Mouse (Mus musculus): Measurements from ENCODE around the gene Olfr365. TPM values are rescaled to one million over a fixed set of nuclear protein-coding genes. Genes with fewer than 3 reads are reported as not detected.

The Olfr365 gene
- polyA plus RNA-seq (2016; fragmentation: Nextera tagmentation; extraction: Ambion mirVana) = not detected in 2 replicates

- H3K4me1 ChIP-seq (replicated peaks) = no peaks in the 10 kb centered on the region
- WGBS = 78% methylated on average over 3 of the region's 3 CpGs
- no peaks in the 10 kb centered on the region for H3K36me3 ChIP-seq
- no peak within 1 kb of the TSS for H3K4me3 ChIP-seq
- H3K27me3 ChIP-seq (ENCODE audit: insufficient read depth, poor library complexity, severe bottlenecking) = no peaks in the 10 kb centered on the region
- DNase-seq (ENCODE audit: low spot score) = no peak
- H3K27ac ChIP-seq = no peak within 1 kb of the TSS
- H3K9me3 ChIP-seq = peaks cover 21% of the 10 kb centered on the region
Measured at GRCm38 (mm10) chr2:37187898-37188297, at the start of gene Olfr365. Olfr365 (plus strand) TSS chr2:37188198.

DNA sequence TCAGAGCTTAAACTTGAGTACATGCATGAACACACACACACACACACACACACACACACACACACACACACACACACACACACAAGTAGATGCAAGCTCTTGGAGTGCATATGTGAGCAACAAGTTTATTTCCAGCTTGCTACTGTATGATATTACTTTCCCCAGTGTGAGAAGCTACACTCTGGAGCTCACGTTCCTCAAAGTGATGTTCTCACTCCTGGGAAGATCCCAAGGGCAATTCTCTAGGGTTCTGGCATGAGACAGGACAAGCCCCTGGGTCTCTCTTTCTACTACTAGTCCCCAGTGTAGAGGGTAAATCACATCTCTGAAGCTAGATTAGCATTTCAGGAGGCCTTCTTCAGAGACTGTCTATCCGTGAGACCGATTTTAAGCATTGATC lies 49.0 kb upstream of the Olfr365 start, which contains the start of gene Olfr364-ps1:
Gene Olfr364-ps1 (plus strand): TSS at position 301 of the 400 bp plus-strand sequence.
- H3K27me3 ChIP-seq (ENCODE audit: insufficient read depth, poor library complexity, severe bottlenecking) = no peaks in the 10 kb centered on the region
- no peaks in the 10 kb centered on the region for H3K36me3 ChIP-seq
- DNase-seq (ENCODE audit: low spot score) = no peak
- H3K27ac ChIP-seq = no peak within 1 kb of the TSS
- no peak within 1 kb of the TSS for H3K4me3 ChIP-seq
- 83% methylated on average over 3 of the region's 3 CpGs for WGBS
- H3K9me3 ChIP-seq = peaks cover 34% of the 10 kb centered on the region
- H3K4me1 ChIP-seq (replicated peaks) = no peaks in the 10 kb centered on the region

DNA sequence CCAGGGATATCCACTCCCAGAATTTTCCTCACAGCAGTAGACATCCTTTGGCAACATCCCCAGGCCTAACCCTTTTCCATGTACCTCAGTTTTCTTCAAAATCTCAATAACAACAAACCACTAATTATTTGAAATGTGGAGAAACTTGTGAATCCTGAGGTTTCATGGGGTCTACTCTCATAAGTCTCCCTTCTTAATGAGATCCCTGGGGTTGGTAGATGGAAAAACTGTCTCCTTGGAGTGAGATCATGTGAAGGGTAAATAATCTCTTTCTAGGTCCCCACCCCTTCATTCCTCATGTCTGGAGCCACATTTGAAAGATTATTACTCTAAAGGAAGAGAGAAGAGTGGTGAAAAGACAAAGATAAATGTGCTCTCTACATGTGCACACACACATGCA lies 23.3 kb downstream of the Olfr365 start, which contains the start of gene Olfr366:
Gene Olfr366 (plus strand): TSS at position 301 of the 400 bp plus-strand sequence.
- Histone ChIP-seq H3K4me3 (no peak within 1 kb of the TSS), H3K4me1 (replicated peaks) (no peaks in the 10 kb centered on the region), H3K27me3 (ENCODE audit: insufficient read depth, poor library complexity, severe bottlenecking) (no peaks in the 10 kb centered on the region), H3K27ac (no peak within 1 kb of the TSS), H3K36me3 (no peaks in the 10 kb centered on the region), H3K9me3 (peaks cover 29% of the 10 kb centered on the region)
- no peak for DNase-seq (ENCODE audit: low spot score)

Other genes with a start within 250 kb of the Olfr365 start
- gene Olfr357, start 194.4 kb upstream of the Olfr365 start, polyA plus RNA-seq (2016; fragmentation: Nextera tagmentation; extraction: Ambion mirVana) = not detected in 2 replicates
- gene Olfr358, start 178.9 kb upstream of the Olfr365 start, polyA plus RNA-seq (2016; fragmentation: Nextera tagmentation; extraction: Ambion mirVana) = not detected in 2 replicates
- not detected in 2 replicates for gene Olfr360, start 122.5 kb upstream of the Olfr365 start, polyA plus RNA-seq (2016; fragmentation: Nextera tagmentation; extraction: Ambion mirVana)
- gene Olfr361, start 98.9 kb upstream of the Olfr365 start, polyA plus RNA-seq (2016; fragmentation: Nextera tagmentation; extraction: Ambion mirVana) = not detected in 2 replicates
- not detected in 2 replicates for gene Olfr362, start 70.3 kb upstream of the Olfr365 start, polyA plus RNA-seq (2016; fragmentation: Nextera tagmentation; extraction: Ambion mirVana)
- gene Olfr364-ps1, start 48.9 kb upstream of the Olfr365 start, polyA plus RNA-seq (2016; fragmentation: Nextera tagmentation; extraction: Ambion mirVana) = not detected in 2 replicates
- not detected in 2 replicates for gene Olfr366, start 23.4 kb downstream of the Olfr365 start, polyA plus RNA-seq (2016; fragmentation: Nextera tagmentation; extraction: Ambion mirVana)
- gene Olfr368, start 138.3 kb downstream of the Olfr365 start, polyA plus RNA-seq (2016; fragmentation: Nextera tagmentation; extraction: Ambion mirVana) = not detected in 2 replicates
- gene Pdcl, start 171.1 kb downstream of the Olfr365 start, polyA plus RNA-seq (2016; fragmentation: Nextera tagmentation; extraction: Ambion mirVana) = 49.6 and 53.6 TPM in 2 replicates
- 18.3 and 19.3 TPM in 2 replicates for gene Rc3h2, start 234.7 kb downstream of the Olfr365 start, polyA plus RNA-seq (2016; fragmentation: Nextera tagmentation; extraction: Ambion mirVana)

Measured in hindbrain, embryonic 10.5 days (tissue).